Mouse (Mus musculus) adipocyte (in vitro differentiated cells): ENCODE measurements around the gene Diaph2.
"Not testable (repeated sequence)": the region's sequence is repeated elsewhere in the genome, so short reads cannot be mapped to it uniquely, and the experiment has no call there.

ENCODE experiments used
- DNase-seq: peaks from one replicate; pipeline ENCODE4 v3.0.0-alpha.2; 2016; ENCODE audit warnings: low spot score

Diaph2 gene

DNA sequence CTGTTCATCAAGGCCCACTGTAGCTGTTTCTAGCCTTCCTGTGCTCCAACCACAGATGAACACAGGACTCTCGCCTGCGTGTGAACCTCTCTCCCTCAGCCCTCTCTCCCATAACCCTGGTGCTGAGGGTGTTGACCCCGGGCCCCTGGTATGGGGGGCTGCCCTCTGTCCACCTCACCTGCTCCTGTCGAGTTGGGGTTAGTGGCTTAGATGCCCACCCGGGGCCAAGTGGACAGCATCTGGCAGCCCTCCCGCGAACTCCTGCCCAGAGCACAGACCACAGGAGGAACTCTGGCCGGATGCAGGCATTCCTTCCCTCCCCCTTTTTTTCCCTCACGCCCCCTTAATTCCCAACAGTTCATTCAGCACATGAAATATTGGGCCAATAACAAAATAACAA is 537.5 kb downstream of the Diaph2 start:
- no peak for DNase-seq

DNA sequence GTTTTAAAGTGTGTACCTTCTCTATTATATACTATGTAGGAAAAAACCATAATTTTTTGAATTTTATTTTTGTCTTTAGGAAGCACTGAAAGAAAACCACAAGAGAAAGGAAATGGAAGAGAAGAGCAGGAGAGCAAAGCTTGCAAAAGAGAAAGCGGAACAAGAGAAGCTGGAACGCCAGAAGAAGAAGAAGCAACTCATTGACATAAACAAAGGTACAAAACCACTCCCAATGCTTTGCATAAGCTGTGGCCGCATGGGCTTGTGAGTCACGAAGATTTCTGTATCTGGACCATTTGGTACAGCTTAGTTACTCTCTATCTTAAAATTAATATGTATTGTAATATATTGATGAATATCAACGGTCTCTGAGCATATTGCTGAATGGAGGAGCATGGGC is 540.2 kb downstream of the Diaph2 start:
- no peak for DNase-seq

DNA sequence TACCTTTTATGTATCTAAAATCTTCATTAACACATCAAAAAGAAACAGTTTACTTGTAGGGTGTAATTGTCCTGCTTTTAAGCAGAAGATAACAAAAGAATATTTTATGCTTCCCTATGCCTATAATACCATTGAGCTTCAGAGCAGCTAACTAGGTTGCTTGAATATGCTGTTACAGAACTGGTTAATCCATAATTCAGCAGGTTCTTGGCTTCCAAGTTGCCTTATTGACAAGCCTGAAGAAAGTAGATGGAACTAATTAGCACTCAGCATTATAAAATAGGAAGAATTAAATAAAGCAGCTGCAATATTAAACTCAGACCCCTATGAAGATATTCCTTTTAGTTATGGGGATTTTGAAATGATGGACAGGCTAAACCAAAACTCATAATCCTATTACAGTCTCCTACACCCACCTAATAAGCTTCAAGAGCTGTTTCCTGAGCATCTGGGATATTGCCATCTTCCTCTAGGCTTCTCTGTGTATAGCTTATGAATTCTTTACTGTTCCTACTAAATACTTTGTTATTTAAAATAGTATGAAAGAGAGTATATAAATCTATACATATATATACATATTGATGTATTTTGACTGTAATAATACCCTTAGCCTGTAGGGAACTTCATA is 601.4 kb downstream of the Diaph2 start:
- DNase-seq = no peak

DNA sequence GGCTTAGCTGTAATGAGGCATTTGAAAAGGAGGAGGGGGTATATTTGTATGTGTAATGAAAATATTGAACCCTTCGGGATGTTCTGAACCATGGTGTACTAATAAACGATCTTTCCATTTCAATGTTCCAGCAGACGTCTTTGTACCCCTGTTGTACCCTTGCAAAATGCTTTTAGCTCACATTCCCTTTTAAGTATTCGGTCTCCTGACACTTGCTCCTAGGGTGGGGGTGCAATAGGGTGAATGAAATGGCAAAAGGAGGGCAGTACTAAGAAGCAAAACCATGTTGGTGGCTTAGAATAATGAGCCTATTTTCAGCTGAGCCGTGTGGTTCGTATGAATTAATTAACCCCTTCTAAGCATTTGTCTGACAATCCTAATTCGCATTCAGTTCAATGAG is 601.9 kb downstream of the Diaph2 start:
- no peak for DNase-seq

DNA sequence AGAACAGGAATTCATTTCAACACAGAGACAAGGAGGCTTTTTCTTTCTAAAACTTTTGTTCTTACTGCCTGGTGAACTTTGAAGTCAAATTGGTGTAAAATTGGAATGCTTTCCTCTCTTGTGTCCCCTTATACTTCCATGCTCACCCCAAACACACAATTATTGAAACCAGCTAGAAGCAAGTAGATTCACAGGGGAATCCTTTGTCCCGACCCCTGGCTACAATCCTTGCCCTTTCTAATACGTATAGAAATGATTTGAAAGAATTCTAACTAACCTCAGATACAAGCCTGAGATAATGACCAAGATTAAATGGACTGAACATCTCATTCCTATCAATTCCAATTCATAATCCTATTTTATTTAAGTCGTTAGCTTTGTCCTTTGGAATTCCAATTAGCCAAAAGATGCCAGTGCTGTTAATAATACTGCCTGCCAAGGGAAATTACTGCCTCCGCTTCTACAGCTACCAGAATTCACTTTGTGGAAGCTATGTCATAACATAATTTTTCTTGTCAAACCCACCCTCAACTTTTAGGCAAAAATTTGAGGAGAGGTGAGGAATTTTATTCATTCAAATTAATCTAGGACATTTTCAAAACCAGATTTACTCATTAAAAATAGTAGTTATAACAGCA is 644.1 kb downstream of the Diaph2 start:
- DNase-seq = no peak

DNA sequence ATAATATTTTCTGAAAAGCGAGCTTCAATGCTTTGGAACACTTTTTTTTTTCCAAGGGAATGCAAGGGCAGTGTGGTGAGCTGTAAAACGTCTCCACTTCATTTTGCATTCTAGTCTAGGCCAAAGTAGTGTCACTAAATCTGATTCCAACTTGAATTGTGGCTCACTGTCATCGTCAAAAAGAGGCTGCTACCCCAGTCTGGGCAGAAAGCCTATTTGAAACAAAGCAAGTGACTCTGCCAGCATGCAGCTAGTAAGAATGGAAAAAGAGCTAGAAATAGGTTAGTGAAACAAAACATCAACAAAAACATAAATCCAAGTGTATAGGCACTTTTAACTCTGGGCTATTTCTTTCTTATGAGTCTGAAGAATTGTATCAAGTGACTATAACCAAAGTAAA is 653.7 kb downstream of the Diaph2 start:
- DNase-seq = peak; percentile 84

DNA sequence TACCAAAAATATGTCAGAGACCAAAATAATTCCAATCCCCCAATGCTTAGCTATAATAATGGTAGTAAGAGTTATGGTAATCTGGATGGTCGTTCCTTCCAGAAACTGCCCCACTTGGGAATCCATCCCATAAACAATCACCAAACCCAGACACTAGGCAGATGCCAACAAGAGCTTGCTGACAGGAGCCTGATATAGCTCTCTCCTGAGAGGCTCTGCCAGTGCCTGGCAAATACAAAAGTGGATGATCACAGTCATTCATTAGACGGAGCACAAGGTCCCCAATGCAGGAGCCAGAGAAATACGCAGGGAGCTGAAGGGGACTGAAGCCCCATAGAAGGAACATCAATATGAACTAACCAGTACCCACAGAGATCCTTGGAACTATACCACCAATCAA is 657.9 kb downstream of the Diaph2 start:
- DNase-seq = not testable (repeated sequence)

DNA sequence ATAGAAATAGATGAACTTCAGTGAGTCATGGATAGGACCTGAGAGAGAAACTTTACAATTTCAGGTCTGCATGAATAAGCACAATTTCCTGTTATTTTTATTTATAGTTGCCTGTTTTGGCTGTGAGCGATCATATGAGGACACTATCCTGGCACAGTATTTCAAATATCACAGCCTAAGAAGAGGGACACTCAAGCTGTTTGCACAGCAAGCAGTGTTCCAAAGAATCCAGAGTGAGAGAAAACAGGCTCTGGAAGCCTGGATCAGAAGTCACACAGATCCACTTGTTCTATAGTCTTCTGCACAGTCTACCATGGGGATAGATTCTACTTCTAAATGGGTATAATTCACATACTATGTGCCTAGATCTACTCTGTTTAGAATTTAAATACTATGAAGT is 659.4 kb downstream of the Diaph2 start:
- peak; percentile 3 for DNase-seq

DNA sequence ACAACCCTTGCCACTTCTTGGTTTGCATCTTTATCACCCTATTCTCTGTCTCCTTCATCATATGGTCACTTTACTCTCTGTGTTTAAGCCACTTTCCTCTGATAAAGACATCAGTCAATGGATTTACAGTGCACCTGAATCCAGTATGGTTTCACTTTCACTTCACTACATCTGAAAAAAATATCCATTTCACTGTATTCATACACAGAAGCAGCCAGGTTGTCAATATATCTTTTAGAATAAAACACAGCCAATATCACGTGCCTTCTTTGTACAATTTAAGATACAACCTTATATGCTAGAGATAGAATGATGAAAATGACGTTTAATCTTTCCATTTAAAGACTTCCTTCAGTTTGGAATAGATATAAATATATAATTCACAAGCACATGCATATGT is 673.6 kb downstream of the Diaph2 start:
- DNase-seq = no peak

DNA sequence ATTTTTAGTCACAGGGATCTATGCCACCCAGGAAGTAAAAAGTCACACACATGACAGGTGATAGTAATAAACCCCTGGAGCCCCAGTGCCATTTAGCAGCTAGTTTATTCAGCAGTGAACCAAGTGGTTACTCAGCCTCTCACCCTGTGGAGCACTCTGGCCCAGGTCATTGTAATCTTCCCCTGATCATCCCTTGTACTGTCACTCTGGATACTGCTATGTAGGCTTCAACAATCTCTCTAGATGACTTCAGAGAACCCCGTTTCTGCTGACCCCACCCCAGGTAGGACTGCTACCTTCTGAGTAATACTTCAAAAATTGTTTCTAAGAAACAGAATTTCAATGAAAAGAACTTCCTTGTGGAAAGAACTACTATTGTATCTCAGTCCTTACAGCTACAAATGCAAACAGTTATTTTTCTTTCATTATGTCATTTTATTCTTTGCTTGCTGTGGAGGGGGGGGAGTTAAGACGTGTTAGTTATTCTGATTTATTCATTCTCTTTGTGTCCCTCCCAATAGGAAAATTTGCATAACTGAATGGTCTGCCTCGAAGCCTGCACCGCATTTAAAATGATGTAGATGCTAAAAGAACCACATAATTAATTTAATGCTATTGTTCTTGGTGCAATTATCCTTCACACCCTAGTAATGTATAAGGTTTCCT is 702.4 kb downstream of the Diaph2 start:
- no peak for DNase-seq

DNA sequence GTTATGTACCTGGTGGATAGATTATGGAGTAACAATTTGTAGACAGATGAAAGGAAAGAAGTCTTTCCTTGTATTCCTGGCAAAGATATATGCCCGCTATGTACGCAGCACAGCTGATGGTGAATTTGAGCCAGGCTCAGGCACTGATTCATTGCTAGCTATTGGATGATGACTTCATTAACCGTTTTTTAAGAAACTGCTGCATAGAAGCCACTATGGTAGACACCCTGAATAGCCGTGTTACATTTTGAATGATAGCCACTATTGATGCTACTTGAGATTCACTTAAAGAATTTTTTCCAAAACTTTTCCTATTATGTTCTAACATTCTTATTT is 702.9 kb downstream of the Diaph2 start:
- no peak for DNase-seq

DNA sequence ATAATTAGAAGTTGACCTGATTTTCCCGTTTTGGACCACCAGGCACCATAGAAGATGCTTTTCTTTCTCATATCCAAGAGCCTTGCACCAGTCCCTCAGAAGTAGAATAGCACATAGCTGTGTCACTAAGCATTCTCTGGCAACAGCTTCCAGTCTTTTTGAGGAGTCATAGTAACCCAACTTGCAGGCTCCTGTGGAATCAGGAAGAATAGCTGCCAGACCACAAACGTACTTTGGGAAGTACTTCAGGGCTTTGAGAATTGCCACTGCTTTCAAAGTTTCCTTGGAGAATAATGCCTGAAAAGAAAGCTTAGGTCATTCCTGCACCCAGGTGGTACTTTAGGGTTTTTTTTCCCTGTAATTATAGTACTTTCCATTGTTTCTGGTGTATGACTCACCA is 723.6 kb downstream of the Diaph2 start:
- DNase-seq = no peak

DNA sequence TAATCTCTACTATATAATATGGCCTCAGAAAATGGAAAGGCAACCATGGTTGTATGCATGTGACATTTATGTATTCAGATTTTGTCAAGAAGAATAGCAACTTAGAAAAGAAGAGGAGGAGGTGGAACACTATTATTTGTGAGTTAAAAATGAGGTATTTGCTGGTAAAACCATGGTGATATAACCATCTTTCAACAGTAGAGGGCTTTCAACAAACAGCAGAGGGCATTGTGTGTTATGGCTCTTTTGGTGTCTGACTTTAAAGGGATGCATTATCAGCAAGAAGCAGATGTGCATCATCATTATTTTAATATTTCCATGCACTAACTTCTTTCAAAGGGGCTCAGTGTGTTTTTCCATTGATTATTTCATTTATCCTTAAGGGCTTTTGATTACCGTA is 731.3 kb downstream of the Diaph2 start:
- no peak for DNase-seq

DNA sequence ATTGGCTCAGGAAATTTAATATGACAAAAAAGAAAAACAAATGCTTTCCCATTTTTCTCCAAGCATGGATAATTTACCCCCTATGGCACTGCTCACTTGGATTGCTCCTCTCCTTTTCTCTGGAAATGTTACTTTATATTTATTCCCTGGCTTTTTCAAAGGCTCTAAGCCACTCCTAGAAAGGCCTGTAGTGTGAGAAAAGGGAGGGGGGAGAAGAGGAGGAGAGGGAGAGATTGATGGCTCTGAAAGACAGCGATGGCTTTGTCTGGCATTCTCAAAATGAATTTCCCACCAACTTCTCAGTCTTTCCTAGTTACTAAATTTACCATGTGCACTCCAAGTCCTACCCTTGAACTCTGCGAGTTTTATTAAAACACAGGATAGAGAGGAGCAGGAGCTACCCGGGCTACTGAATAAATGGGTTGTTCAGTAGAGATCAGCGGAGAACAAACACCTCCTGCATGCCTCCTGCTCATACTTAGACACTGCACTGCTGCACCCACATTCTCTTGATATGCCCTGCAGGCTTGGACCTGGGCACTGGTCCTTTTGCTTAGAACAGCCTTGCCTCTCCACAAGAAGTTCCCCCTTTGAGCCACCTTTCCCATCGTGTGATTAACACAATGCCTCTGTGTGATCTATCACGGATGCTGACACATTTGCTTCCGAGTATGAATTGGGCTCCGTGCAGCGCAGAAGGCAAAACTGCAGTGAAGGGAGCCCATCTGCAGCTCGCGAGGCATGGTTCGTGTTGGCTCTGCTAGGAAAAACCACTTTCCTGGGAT is 753.3 kb downstream of the Diaph2 start:
- DNase-seq = no peak

DNA sequence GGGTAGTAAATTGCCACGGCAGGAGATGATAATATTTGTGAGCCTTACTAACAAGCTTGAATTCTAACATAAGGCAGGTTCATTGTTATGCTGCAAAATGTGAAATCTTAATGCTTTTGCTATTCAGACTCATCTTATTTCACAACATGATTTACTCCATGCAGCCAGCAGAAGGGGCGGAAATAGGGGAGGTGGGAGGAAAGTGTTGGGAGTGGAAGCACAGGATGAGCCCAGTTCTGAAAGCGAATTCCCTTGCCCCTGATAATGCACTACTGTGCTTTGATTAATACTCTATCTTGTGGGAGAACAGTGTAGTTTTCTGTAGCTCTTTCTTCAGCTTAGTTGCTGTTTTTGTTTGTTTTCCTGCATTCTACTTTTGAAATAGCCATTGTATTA is 753.9 kb downstream of the Diaph2 start:
- no peak for DNase-seq

DNA sequence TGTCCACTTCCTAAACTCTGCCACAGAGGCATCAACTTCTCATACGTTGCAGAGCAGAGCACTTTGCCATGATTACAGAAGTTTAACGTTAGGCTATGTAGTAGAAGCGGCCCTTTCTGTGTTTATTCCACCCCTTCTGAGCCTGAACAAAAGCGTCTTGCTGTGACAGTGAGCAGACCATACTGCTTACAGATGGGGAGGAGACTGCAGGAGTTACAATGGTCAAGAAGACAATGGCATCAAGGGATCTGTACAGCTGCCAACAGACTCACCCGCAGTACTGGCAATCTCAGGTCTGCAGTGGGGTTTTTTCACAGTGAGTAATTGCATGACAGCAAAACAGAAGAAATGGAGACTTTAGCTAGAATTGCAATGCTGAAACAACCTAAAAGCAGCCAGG is 756.1 kb downstream of the Diaph2 start:
- no peak for DNase-seq
